Mouse (Mus musculus): Measurements from ENCODE around the gene Prickle1.

Prickle1 gene

GRCm38 (mm10) chr15:93595746-93596145 lies at the start of gene Prickle1:
TSS of gene Prickle1 (minus strand) at chr15:93595891.
- peak; percentile 89 for DNase-seq (ENCODE audit: low read depth, low spot score)

GRCm38 (mm10) chr15:93640221-93640620 lies 44.5 kb upstream of the Prickle1 start:
- DNase-seq (ENCODE audit: low read depth, low spot score) = no peak

GRCm38 (mm10) chr15:93636976-93637375 lies 41.3 kb upstream of the Prickle1 start:
- DNase-seq (ENCODE audit: low read depth, low spot score) = no peak

GRCm38 (mm10) chr15:93635603-93636002 lies 39.9 kb upstream of the Prickle1 start:
- no peak for DNase-seq (ENCODE audit: low read depth, low spot score)

- DNase-seq (ENCODE audit: low read depth, low spot score) = no peak
These were observed 38.8 kb upstream of the Prickle1 start for GRCm38 (mm10) chr15:93634536-93634935.

- peak; percentile 41 for DNase-seq (ENCODE audit: low read depth, low spot score)
These were observed 34.4 kb upstream of the Prickle1 start for GRCm38 (mm10) chr15:93630001-93630541.

GRCm38 (mm10) chr15:93629201-93629600 lies 33.5 kb upstream of the Prickle1 start:
- DNase-seq (ENCODE audit: low read depth, low spot score) = no peak

GRCm38 (mm10) chr15:93627836-93628797 lies 32.4 kb upstream of the Prickle1 start:
- no peak for DNase-seq (ENCODE audit: low read depth, low spot score)

- no peak for DNase-seq (ENCODE audit: low read depth, low spot score)
These were observed 23.9 kb upstream of the Prickle1 start for GRCm38 (mm10) chr15:93619551-93619950.

- DNase-seq (ENCODE audit: low read depth, low spot score) = peak; percentile 70
These were observed 22.9 kb upstream of the Prickle1 start for GRCm38 (mm10) chr15:93618442-93619150.

GRCm38 (mm10) chr15:93616277-93616676 lies 20.6 kb upstream of the Prickle1 start:
- DNase-seq (ENCODE audit: low read depth, low spot score) = no peak

- no peak for DNase-seq (ENCODE audit: low read depth, low spot score)
These were observed 19.3 kb upstream of the Prickle1 start for GRCm38 (mm10) chr15:93615031-93615430.

GRCm38 (mm10) chr15:93613606-93614005 lies 17.9 kb upstream of the Prickle1 start:
- no peak for DNase-seq (ENCODE audit: low read depth, low spot score)

- no peak for DNase-seq (ENCODE audit: low read depth, low spot score)
These were observed 16.0 kb upstream of the Prickle1 start for GRCm38 (mm10) chr15:93611536-93612300.

- no peak for DNase-seq (ENCODE audit: low read depth, low spot score)
These were observed 15.1 kb upstream of the Prickle1 start for GRCm38 (mm10) chr15:93610721-93611201.

- no peak for DNase-seq (ENCODE audit: low read depth, low spot score)
These were observed 14.6 kb upstream of the Prickle1 start for GRCm38 (mm10) chr15:93610288-93610687.

- no peak for DNase-seq (ENCODE audit: low read depth, low spot score)
These were observed 7.2 kb upstream of the Prickle1 start for GRCm38 (mm10) chr15:93602850-93603249.

- no peak for DNase-seq (ENCODE audit: low read depth, low spot score)
These were observed 5.8 kb upstream of the Prickle1 start for GRCm38 (mm10) chr15:93601461-93602015.

GRCm38 (mm10) chr15:93596991-93597390 lies 1.3 kb upstream of the Prickle1 start:
- DNase-seq (ENCODE audit: low read depth, low spot score) = no peak

- peak; percentile 69 for DNase-seq (ENCODE audit: low read depth, low spot score)
These were observed 594 bp upstream of the Prickle1 start for GRCm38 (mm10) chr15:93596285-93596684.
